8 mouse cellular contexts compared by ENCODE assay signal in the genomic region with DNA sequence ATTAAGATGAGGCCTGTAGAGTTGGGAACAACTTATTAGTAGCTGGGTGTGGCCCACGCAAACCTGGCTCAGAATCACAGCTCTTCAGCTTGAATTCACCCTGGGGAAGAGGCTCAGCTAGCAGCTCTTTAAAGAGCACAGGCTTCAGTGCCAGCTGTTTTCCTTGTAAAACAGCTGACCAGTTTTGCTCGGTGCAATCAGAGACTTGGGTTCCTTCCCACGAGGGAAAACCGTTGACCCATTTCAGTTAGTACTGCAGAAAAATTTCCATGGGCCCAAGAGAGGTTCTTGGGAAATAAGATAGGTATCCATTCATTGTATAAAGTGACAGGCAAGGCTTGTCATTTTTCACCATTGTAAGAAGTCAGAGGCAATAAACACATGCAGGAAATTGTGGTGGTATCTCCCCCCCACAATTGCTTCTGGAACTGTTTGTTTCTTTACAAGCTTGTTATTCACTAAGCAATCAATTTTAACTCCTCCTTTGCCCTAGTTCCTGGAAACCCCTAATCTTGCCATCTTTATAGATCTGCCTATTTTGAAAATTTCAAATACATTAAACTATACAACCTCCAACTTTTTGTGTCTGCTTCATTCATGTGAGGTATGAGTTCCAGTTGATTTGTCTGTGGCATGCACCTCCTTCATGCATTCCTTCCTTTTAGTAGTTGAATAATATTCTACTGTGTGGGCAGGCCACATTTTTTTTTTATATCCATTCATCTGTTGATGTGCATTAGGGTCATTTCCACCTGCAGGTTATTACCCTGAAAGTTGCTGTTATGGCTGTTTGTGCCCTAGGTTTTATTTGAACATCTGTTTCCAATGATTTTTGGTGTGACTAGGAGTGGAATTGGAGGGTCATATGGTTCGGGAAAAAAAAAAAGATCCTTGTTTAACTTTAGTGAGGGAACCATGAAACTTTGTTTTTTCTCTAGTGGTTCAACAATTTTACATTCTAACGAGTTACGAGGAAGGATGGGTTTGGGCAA.
A peak's percentile ranks its signal among the peaks of the same experiment; 100 is the strongest.
DNase-seq lines count a peak whose midpoint lies in the region; ATAC-seq and TF ChIP-seq lines count a peak whose summit lies in the region.

No protein-coding gene starts in this region.

- H3K36me3 ChIP-seq in stomach, embryonic 16.5 days (ENCODE audit: control insufficient read depth, insufficient read depth, low read length) = no peaks in the 10 kb centered on the region
- no peaks in the 10 kb centered on the region for H3K36me3 ChIP-seq in stomach, postnatal 0 days (ENCODE audit: control insufficient read depth, insufficient read depth, low read length)
- H3K36me3 ChIP-seq in midbrain, embryonic 10.5 days = no peaks in the 10 kb centered on the region

- no peaks in the 10 kb centered on the region for H3K9me3 ChIP-seq in stomach, embryonic 16.5 days (replicated peaks; ENCODE audit: control insufficient read depth, low read length)
- H3K9me3 ChIP-seq in stomach, postnatal 0 days (ENCODE audit: control insufficient read depth, low read length) = no peaks in the 10 kb centered on the region
- no peaks in the 10 kb centered on the region for H3K9me3 ChIP-seq in midbrain, embryonic 10.5 days (replicated peaks)

- DNase-seq in stomach, postnatal 0 days (ENCODE audit: low spot score) = no peak
- peak; percentile 55 for DNase-seq in fibroblast of lung, adult 2 months (ENCODE audit: low read depth)
- peak; percentile 36 for DNase-seq in kidney, postnatal 14 days
- peak; percentile 81 for DNase-seq in skeletal muscle tissue, adult 2 months (ENCODE audit: low read depth, low spot score)
- no peak for DNase-seq in left cerebral cortex, postnatal 36 days (ENCODE audit: low spot score in 2 of 2)
- DNase-seq in midbrain, embryonic 10.5 days (ENCODE audit: low spot score) = no peak

- intact Hi-C loops in left cerebral cortex, postnatal 36 days (cut with DNase I) = no loop called here

- peak overlapping the region; percentile 38; the same call in 1 of the 2 replicates for H3K27ac ChIP-seq in stomach, embryonic 16.5 days (ENCODE audit: low read length)
- no peak overlapping the region for H3K27ac ChIP-seq in stomach, postnatal 0 days (replicated peaks)
- H3K27ac ChIP-seq in midbrain, embryonic 10.5 days (replicated peaks) = no peak overlapping the region

- no peak for TF ChIP-seq EP300 in stomach, postnatal 0 days (optimal IDR thresholded peaks at IDR 0.05)

- no peaks in the 10 kb centered on the region for H3K27me3 ChIP-seq in stomach, embryonic 16.5 days (ENCODE audit: control insufficient read depth, insufficient read depth, low read length)
- H3K27me3 ChIP-seq in stomach, postnatal 0 days (ENCODE audit: control insufficient read depth, insufficient read depth, low read length) = no peaks in the 10 kb centered on the region
- H3K27me3 ChIP-seq in midbrain, embryonic 10.5 days (ENCODE audit: low read depth, poor library complexity, severe bottlenecking) = no peaks in the 10 kb centered on the region

- H3K4me2 ChIP-seq in stomach, embryonic 16.5 days (ENCODE audit: low read depth, low read length) = no peak overlapping the region
- H3K4me2 ChIP-seq in stomach, postnatal 0 days (replicated peaks; ENCODE audit: low read depth) = no peak overlapping the region

- no peak for TF ChIP-seq CTCF in stomach, postnatal 0 days (IDR thresholded peaks at IDR 0.05; ENCODE audit: low read depth)

- 61% methylated on average over 7 of the region's 7 CpGs for WGBS in stomach, embryonic 16.5 days
- WGBS in stomach, postnatal 0 days = 55% methylated on average over 7 of the region's 7 CpGs
- WGBS in midbrain, embryonic 10.5 days = 85% methylated on average over 7 of the region's 7 CpGs

- no peak overlapping the region for H3K4me3 ChIP-seq in stomach, embryonic 16.5 days (replicated peaks; ENCODE audit: low read length)
- no peak overlapping the region for H3K4me3 ChIP-seq in stomach, postnatal 0 days (ENCODE audit: low read depth, low read length)
- H3K4me3 ChIP-seq in midbrain, embryonic 10.5 days = no peak overlapping the region

- H3K9ac ChIP-seq in stomach, embryonic 16.5 days (ENCODE audit: low read length) = no peak overlapping the region
- no peak overlapping the region for H3K9ac ChIP-seq in stomach, postnatal 0 days (ENCODE audit: low read length)

- ATAC-seq in stomach, embryonic 16.5 days (ENCODE audit: insufficient read depth, low FRiP score) = no peak
- ATAC-seq in stomach, postnatal 0 days (ENCODE audit: low FRiP score, low TSS enrichment) = no peak
- no peak for ATAC-seq in cerebellum, adult (ENCODE audit: insufficient number of reproducible peaks, low FRiP score, low TSS enrichment)

- H3K4me1 ChIP-seq in stomach, embryonic 16.5 days (ENCODE audit: control insufficient read depth, insufficient read depth, low read length) = peaks cover 17% of the 10 kb centered on the region; the same call in 1 of the 2 replicates
- H3K4me1 ChIP-seq in stomach, postnatal 0 days (replicated peaks; ENCODE audit: control insufficient read depth, insufficient read depth) = no peaks in the 10 kb centered on the region
- H3K4me1 ChIP-seq in midbrain, embryonic 10.5 days = peaks cover 15% of the 10 kb centered on the region; the same call in 1 of the 2 replicates

Comparison
In these comparisons a context has a peak if more than half of its experiments do, and no peak if none do; other contexts are left out.
1. DNase-seq: peak in fibroblast of lung, adult 2 months (single experiment), kidney, postnatal 14 days (single experiment) and skeletal muscle tissue, adult 2 months (single experiment); none in stomach, postnatal 0 days (single experiment), left cerebral cortex, postnatal 36 days (0 of 2) and midbrain, embryonic 10.5 days (single experiment).